Mouse (Mus musculus): ENCODE results near the gene Adgrf2. TPM values are rescaled to one million over a fixed set of nuclear protein-coding genes. Genes with fewer than 3 reads are reported as not detected.

The Adgrf2 gene
- 0.05 and 0.08 TPM in 2 replicates for polyA plus RNA-seq (2015; fragmentation: Nextera tagmentation; extraction: Ambion mirVana)

GRCm38 (mm10) chr17:42741801-42742217, at the start of gene Adgrf2:
Adgrf2 (minus strand) TSS chr17:42742179.
- Histone ChIP-seq H3K36me3 (no peaks in the 10 kb centered on the region), H3K4me2 (peak within 1 kb of the TSS; percentile 41), H3K27me3 (no peaks in the 10 kb centered on the region), H3K4me1 (replicated peaks) (peaks cover 6% of the 10 kb centered on the region; the same call in 1 of the 2 replicates), H3K4me3 (no peak within 1 kb of the TSS), H3K9me3 (replicated peaks) (no peaks in the 10 kb centered on the region), H3K9ac (no peak within 1 kb of the TSS), H3K27ac (no peak within 1 kb of the TSS; the same call in 1 of the 2 replicates)
- 11% methylated on average over 7 of the region's 7 CpGs for WGBS
- ATAC-seq (replicated peaks; ENCODE audit: insufficient number of reproducible peaks, insufficient read depth, low FRiP score, low read depth) = 0 out of 2 replicates have a peak, but pooled peaks have one; percentile 27

GRCm38 (mm10) chr17:42790787-42791186, 48.8 kb upstream of the Adgrf2 start:
- WGBS = 32% methylated on average over 1 of the region's 1 CpGs
- H3K36me3 ChIP-seq = peaks cover 16% of the 10 kb centered on the region
- no peak overlapping the region for H3K9ac ChIP-seq
- peak; percentile 80 for ATAC-seq (replicated peaks; ENCODE audit: insufficient number of reproducible peaks, insufficient read depth, low FRiP score, low read depth)
- no peaks in the 10 kb centered on the region for H3K27me3 ChIP-seq
- H3K4me3 ChIP-seq = no peak overlapping the region
- H3K4me1 ChIP-seq (replicated peaks) = peaks cover 17% of the 10 kb centered on the region
- peak overlapping the region; percentile 58 for H3K27ac ChIP-seq
- H3K4me2 ChIP-seq = no peak overlapping the region
- H3K9me3 ChIP-seq (replicated peaks) = no peaks in the 10 kb centered on the region

GRCm38 (mm10) chr17:42789723-42790122, 47.7 kb upstream of the Adgrf2 start:
- H3K4me2 ChIP-seq = no peak overlapping the region
- H3K36me3 ChIP-seq = peaks cover 16% of the 10 kb centered on the region
- peaks cover 17% of the 10 kb centered on the region for H3K4me1 ChIP-seq (replicated peaks)
- WGBS = 58% methylated on average over 2 of the region's 2 CpGs
- no peaks in the 10 kb centered on the region for H3K9me3 ChIP-seq (replicated peaks)
- no peaks in the 10 kb centered on the region for H3K27me3 ChIP-seq
- H3K27ac ChIP-seq = no peak overlapping the region
- no peak for ATAC-seq (replicated peaks; ENCODE audit: insufficient number of reproducible peaks, insufficient read depth, low FRiP score, low read depth)
- H3K4me3 ChIP-seq = no peak overlapping the region
- H3K9ac ChIP-seq = no peak overlapping the region

- Histone ChIP-seq H3K9ac (no peak overlapping the region), H3K27ac (no peak overlapping the region), H3K4me3 (no peak overlapping the region), H3K4me2 (no peak overlapping the region), H3K9me3 (replicated peaks) (no peaks in the 10 kb centered on the region), H3K27me3 (no peaks in the 10 kb centered on the region), H3K36me3 (peaks cover 10% of the 10 kb centered on the region), H3K4me1 (replicated peaks) (peaks cover 17% of the 10 kb centered on the region)
- 66% methylated on average over 5 of the region's 5 CpGs for WGBS
- ATAC-seq (replicated peaks; ENCODE audit: insufficient number of reproducible peaks, insufficient read depth, low FRiP score, low read depth) = 0 out of 2 replicates have a peak, but pooled peaks have one; percentile 35
Observed at GRCm38 (mm10) chr17:42788686-42789453, 46.9 kb upstream of the Adgrf2 start.

GRCm38 (mm10) chr17:42782156-42782757, 40.3 kb upstream of the Adgrf2 start:
- no peak overlapping the region for H3K27ac ChIP-seq
- H3K36me3 ChIP-seq = no peaks in the 10 kb centered on the region
- H3K9ac ChIP-seq = no peak overlapping the region
- H3K4me2 ChIP-seq = no peak overlapping the region
- 51% methylated on average over 7 of the region's 7 CpGs for WGBS
- H3K27me3 ChIP-seq = no peaks in the 10 kb centered on the region
- H3K4me3 ChIP-seq = no peak overlapping the region
- no peaks in the 10 kb centered on the region for H3K9me3 ChIP-seq (replicated peaks)
- H3K4me1 ChIP-seq (replicated peaks) = no peaks in the 10 kb centered on the region
- ATAC-seq (replicated peaks; ENCODE audit: insufficient number of reproducible peaks, insufficient read depth, low FRiP score, low read depth) = no peak

- no peak overlapping the region for H3K9ac ChIP-seq
- no peaks in the 10 kb centered on the region for H3K36me3 ChIP-seq
- 31% methylated on average over 2 of the region's 2 CpGs for WGBS
- no peak overlapping the region for H3K4me3 ChIP-seq
- no peaks in the 10 kb centered on the region for H3K4me1 ChIP-seq (replicated peaks)
- no peaks in the 10 kb centered on the region for H3K9me3 ChIP-seq (replicated peaks)
- no peak overlapping the region for H3K4me2 ChIP-seq
- no peak overlapping the region for H3K27ac ChIP-seq
- H3K27me3 ChIP-seq = no peaks in the 10 kb centered on the region
- no peak for ATAC-seq (replicated peaks; ENCODE audit: insufficient number of reproducible peaks, insufficient read depth, low FRiP score, low read depth)
Observed at GRCm38 (mm10) chr17:42753791-42754190, 11.8 kb upstream of the Adgrf2 start.

- no peaks in the 10 kb centered on the region for H3K4me1 ChIP-seq (replicated peaks)
- H3K27me3 ChIP-seq = no peaks in the 10 kb centered on the region
- no peak overlapping the region for H3K27ac ChIP-seq
- no peak overlapping the region for H3K9ac ChIP-seq
- H3K4me2 ChIP-seq = no peak overlapping the region
- no peak overlapping the region for H3K4me3 ChIP-seq
- H3K9me3 ChIP-seq (replicated peaks) = no peaks in the 10 kb centered on the region
- no peaks in the 10 kb centered on the region for H3K36me3 ChIP-seq
- ATAC-seq (replicated peaks; ENCODE audit: insufficient number of reproducible peaks, insufficient read depth, low FRiP score, low read depth) = no peak
- WGBS = 87% methylated on average over 2 of the region's 2 CpGs
Observed at GRCm38 (mm10) chr17:42752173-42752572, 10.2 kb upstream of the Adgrf2 start.

GRCm38 (mm10) chr17:42745657-42746420, 3.9 kb upstream of the Adgrf2 start:
- H3K4me2 ChIP-seq = no peak overlapping the region
- no peak overlapping the region for H3K4me3 ChIP-seq
- H3K36me3 ChIP-seq = no peaks in the 10 kb centered on the region
- H3K27ac ChIP-seq = no peak overlapping the region
- no peaks in the 10 kb centered on the region for H3K27me3 ChIP-seq
- 75% methylated on average over 6 of the region's 6 CpGs for WGBS
- ATAC-seq (replicated peaks; ENCODE audit: insufficient number of reproducible peaks, insufficient read depth, low FRiP score, low read depth) = no peak
- no peaks in the 10 kb centered on the region for H3K9me3 ChIP-seq (replicated peaks)
- peaks cover 6% of the 10 kb centered on the region; the same call in 1 of the 2 replicates for H3K4me1 ChIP-seq (replicated peaks)
- no peak overlapping the region for H3K9ac ChIP-seq

- no peak overlapping the region for H3K4me3 ChIP-seq
- ATAC-seq (replicated peaks; ENCODE audit: insufficient number of reproducible peaks, insufficient read depth, low FRiP score, low read depth) = no peak
- H3K4me2 ChIP-seq = no peak overlapping the region
- H3K4me1 ChIP-seq (replicated peaks) = peaks cover 6% of the 10 kb centered on the region; the same call in 1 of the 2 replicates
- 87% methylated on average over 3 of the region's 3 CpGs for WGBS
- H3K9me3 ChIP-seq (replicated peaks) = no peaks in the 10 kb centered on the region
- no peaks in the 10 kb centered on the region for H3K27me3 ChIP-seq
- H3K9ac ChIP-seq = no peak overlapping the region
- H3K27ac ChIP-seq = no peak overlapping the region
- H3K36me3 ChIP-seq = no peaks in the 10 kb centered on the region
Observed at GRCm38 (mm10) chr17:42742823-42743222, 844 bp upstream of the Adgrf2 start.

GRCm38 (mm10) chr17:42738794-42739193, 3.2 kb downstream of the Adgrf2 start:
- 76% methylated on average over 6 of the region's 6 CpGs for WGBS
- Histone ChIP-seq H3K27ac (no peak overlapping the region), H3K4me3 (no peak overlapping the region), H3K36me3 (no peaks in the 10 kb centered on the region), H3K4me1 (replicated peaks) (peaks cover 6% of the 10 kb centered on the region; the same call in 1 of the 2 replicates), H3K9me3 (replicated peaks) (no peaks in the 10 kb centered on the region), H3K27me3 (no peaks in the 10 kb centered on the region), H3K4me2 (no peak overlapping the region), H3K9ac (no peak overlapping the region)
- no peak for ATAC-seq (replicated peaks; ENCODE audit: insufficient number of reproducible peaks, insufficient read depth, low FRiP score, low read depth)

GRCm38 (mm10) chr17:42717161-42717560, 24.8 kb downstream of the Adgrf2 start:
- H3K9ac ChIP-seq = no peak overlapping the region
- no peak overlapping the region for H3K4me2 ChIP-seq
- WGBS = 46% methylated on average over 3 of the region's 3 CpGs
- ATAC-seq (replicated peaks; ENCODE audit: insufficient number of reproducible peaks, insufficient read depth, low FRiP score, low read depth) = no peak
- H3K27me3 ChIP-seq = no peaks in the 10 kb centered on the region
- no peak overlapping the region for H3K27ac ChIP-seq
- no peaks in the 10 kb centered on the region for H3K9me3 ChIP-seq (replicated peaks)
- no peaks in the 10 kb centered on the region for H3K4me1 ChIP-seq (replicated peaks)
- no peaks in the 10 kb centered on the region for H3K36me3 ChIP-seq
- H3K4me3 ChIP-seq = no peak overlapping the region
